Mouse (Mus musculus): ENCODE data around the gene Grin2d.

DNA sequence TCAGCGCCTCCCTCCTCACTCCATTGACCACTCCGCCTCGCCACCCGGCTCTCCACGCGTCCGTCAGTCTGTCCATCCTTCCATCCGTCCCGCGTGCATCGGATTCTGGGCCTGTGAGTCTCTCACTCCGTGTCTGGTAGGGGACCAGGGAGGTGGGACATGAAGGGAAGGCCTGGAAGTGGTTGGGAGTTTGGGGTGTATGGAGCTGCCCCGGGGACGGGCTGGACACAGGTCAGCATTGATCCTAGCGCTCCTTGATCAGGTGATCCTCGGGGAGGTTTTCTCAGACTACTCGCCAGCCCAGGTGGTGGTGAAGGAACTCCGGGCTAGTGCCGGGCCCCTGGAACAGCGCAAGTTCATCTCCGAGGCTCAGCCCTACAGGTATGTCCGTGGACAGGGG lies 90.5 kb downstream of the Grin2d start:
- TF ChIP-seq POLR2A (IDR thresholded peaks at IDR 0.05; ENCODE audit: control insufficient read depth, extremely low read depth, insufficient read depth, low read length, poor library complexity), result no peak
- no peak for TF ChIP-seq CTCF (IDR thresholded peaks at IDR 0.05; ENCODE audit: borderline replicate concordance, control insufficient read depth, extremely low read depth, insufficient read depth, low read length, poor library complexity)
